Mouse (Mus musculus): ENCODE results near the gene Gm20937. TPM values are rescaled to one million over a fixed set of nuclear protein-coding genes. Genes with fewer than 3 reads are reported as not detected.

Gm20937 gene
- polyA plus RNA-seq (2014; fragmentation: Illumina TruSeq; extraction: RNeasy Lipid Tissue Mini Kit (QIAGEN cat#74804); ENCODE audit: low read depth, low replicate concordance) = not detected

GRCm38 (mm10) chrY:68294798-68295197 lies at the start of gene Gm20937:
Gene Gm20937, minus strand, starts transcription at chrY:68294898.

Other genes starting within 250 kb of the Gm20937 start
- not detected for gene Gm20816, start 243.1 kb upstream of the Gm20937 start, polyA plus RNA-seq (2014; fragmentation: Illumina TruSeq; extraction: RNeasy Lipid Tissue Mini Kit (QIAGEN cat#74804); ENCODE audit: low read depth, low replicate concordance)